Mouse (Mus musculus): Measurements from ENCODE around the gene Tsc22d3. TPM values are rescaled to one million over a fixed set of nuclear protein-coding genes. Genes with fewer than 3 reads are reported as not detected.

Tsc22d3 gene
- polyA plus RNA-seq, 1 experiment from 2014 or later, result 115 TPM

GRCm38 (mm10) chrX:140527231-140527630, 73.2 kb downstream of the Tsc22d3 start:
- 38% methylated on average over 6 of the region's 6 CpGs for WGBS
- Histone ChIP-seq H3K27me3 (peaks cover 54% of the 10 kb centered on the region), H3K9me3 (no peaks in the 10 kb centered on the region), H3K4me1 (replicated peaks) (no peaks in the 10 kb centered on the region; the same call in none of the 2 replicates), H3K27ac (no peak overlapping the region), H3K4me2 (no peak overlapping the region), H3K36me3 (no peaks in the 10 kb centered on the region), H3K4me3 (replicated peaks) (no peak overlapping the region), H3K9ac (replicated peaks) (no peak overlapping the region)
- ATAC-seq (ENCODE audit: insufficient number of reproducible peaks, insufficient read depth, low FRiP score, low TSS enrichment, low read depth), result no peak

GRCm38 (mm10) chrX:140526253-140526618, 74.2 kb downstream of the Tsc22d3 start:
- WGBS, result 85% methylated on average over 5 of the region's 5 CpGs
- H3K36me3 ChIP-seq, result no peaks in the 10 kb centered on the region
- H3K4me3 ChIP-seq (replicated peaks), result no peak overlapping the region
- no peak for ATAC-seq (ENCODE audit: insufficient number of reproducible peaks, insufficient read depth, low FRiP score, low TSS enrichment, low read depth)
- peaks cover 48% of the 10 kb centered on the region for H3K27me3 ChIP-seq
- H3K9me3 ChIP-seq, result no peaks in the 10 kb centered on the region
- no peak overlapping the region for H3K9ac ChIP-seq (replicated peaks)
- H3K27ac ChIP-seq, result no peak overlapping the region
- no peaks in the 10 kb centered on the region; the same call in none of the 2 replicates for H3K4me1 ChIP-seq (replicated peaks)
- no peak overlapping the region for H3K4me2 ChIP-seq

GRCm38 (mm10) chrX:140525604-140526252, 74.7 kb downstream of the Tsc22d3 start:
- no peak overlapping the region for H3K4me3 ChIP-seq (replicated peaks)
- no peak overlapping the region for H3K27ac ChIP-seq
- H3K36me3 ChIP-seq, result no peaks in the 10 kb centered on the region
- peaks cover 44% of the 10 kb centered on the region for H3K27me3 ChIP-seq
- no peak for ATAC-seq (ENCODE audit: insufficient number of reproducible peaks, insufficient read depth, low FRiP score, low TSS enrichment, low read depth)
- no peak overlapping the region for H3K4me2 ChIP-seq
- peaks cover under 1% of the 10 kb centered on the region for H3K4me1 ChIP-seq (replicated peaks)
- no peaks in the 10 kb centered on the region for H3K9me3 ChIP-seq
- no peak overlapping the region for H3K9ac ChIP-seq (replicated peaks)
- WGBS, result 90% methylated on average over 7 of the region's 7 CpGs

- Histone ChIP-seq H3K4me2 (no peak overlapping the region), H3K4me3 (replicated peaks) (no peak overlapping the region), H3K36me3 (no peaks in the 10 kb centered on the region), H3K4me1 (replicated peaks) (peaks cover 3% of the 10 kb centered on the region), H3K27ac (no peak overlapping the region), H3K27me3 (peaks cover 45% of the 10 kb centered on the region), H3K9ac (replicated peaks) (no peak overlapping the region), H3K9me3 (no peaks in the 10 kb centered on the region)
- ATAC-seq (ENCODE audit: insufficient number of reproducible peaks, insufficient read depth, low FRiP score, low TSS enrichment, low read depth), result no peak
- 84% methylated on average over 5 of the region's 5 CpGs for WGBS
These were observed 76.2 kb downstream of the Tsc22d3 start for GRCm38 (mm10) chrX:140524231-140524630.

- WGBS, result 41% methylated on average over 14 of the region's 14 CpGs
- peaks cover 51% of the 10 kb centered on the region for H3K27me3 ChIP-seq
These were observed 78.2 kb downstream of the Tsc22d3 start for GRCm38 (mm10) chrX:140522071-140522765.

GRCm38 (mm10) chrX:140520146-140521102, 80.0 kb downstream of the Tsc22d3 start:
- 18% methylated on average over 25 of the region's 25 CpGs for WGBS
- Histone ChIP-seq H3K4me1 (replicated peaks) (peaks cover 3% of the 10 kb centered on the region; the same call in 1 of the 2 replicates), H3K36me3 (no peaks in the 10 kb centered on the region), H3K9me3 (no peaks in the 10 kb centered on the region), H3K9ac (replicated peaks) (no peak overlapping the region), H3K27me3 (peaks cover 50% of the 10 kb centered on the region), H3K4me2 (peak overlapping the region; percentile 51), H3K4me3 (replicated peaks) (peak overlapping the region; percentile 16; the same call in 1 of the 2 replicates), H3K27ac (peak overlapping the region; percentile 75)
- peak; percentile 92 for ATAC-seq (ENCODE audit: insufficient number of reproducible peaks, insufficient read depth, low FRiP score, low TSS enrichment, low read depth)

More at GRCm38 (mm10) chrX:140522071-140522765, 78.2 kb downstream of the Tsc22d3 start:
- Histone ChIP-seq H3K36me3 (no peaks in the 10 kb centered on the region), H3K4me3 (replicated peaks) (no peak overlapping the region), H3K4me1 (replicated peaks) (peaks cover 3% of the 10 kb centered on the region; the same call in 1 of the 2 replicates), H3K4me2 (no peak overlapping the region), H3K9me3 (no peaks in the 10 kb centered on the region), H3K9ac (replicated peaks) (no peak overlapping the region), H3K27ac (no peak overlapping the region)
- ATAC-seq (ENCODE audit: insufficient number of reproducible peaks, insufficient read depth, low FRiP score, low TSS enrichment, low read depth), result no peak

GRCm38 (mm10) chrX:140518351-140518750, 82.1 kb downstream of the Tsc22d3 start:
- H3K36me3 ChIP-seq, result no peaks in the 10 kb centered on the region
- H3K9me3 ChIP-seq, result no peaks in the 10 kb centered on the region
- no peak overlapping the region for H3K27ac ChIP-seq
- peaks cover 59% of the 10 kb centered on the region for H3K27me3 ChIP-seq
- no peak overlapping the region for H3K9ac ChIP-seq (replicated peaks)
- H3K4me1 ChIP-seq (replicated peaks), result peaks cover 3% of the 10 kb centered on the region; the same call in 1 of the 2 replicates
- H3K4me2 ChIP-seq, result no peak overlapping the region
- 90% methylated on average over 8 of the region's 8 CpGs for WGBS
- no peak for ATAC-seq (ENCODE audit: insufficient number of reproducible peaks, insufficient read depth, low FRiP score, low TSS enrichment, low read depth)
- H3K4me3 ChIP-seq (replicated peaks), result no peak overlapping the region

GRCm38 (mm10) chrX:140513379-140513778, 87.1 kb downstream of the Tsc22d3 start:
- H3K4me3 ChIP-seq (replicated peaks), result no peak overlapping the region
- no peak overlapping the region for H3K27ac ChIP-seq
- 94% methylated on average over 2 of the region's 2 CpGs for WGBS
- peaks cover 10% of the 10 kb centered on the region; the same call in 1 of the 2 replicates for H3K4me1 ChIP-seq (replicated peaks)
- H3K27me3 ChIP-seq, result peaks cover 63% of the 10 kb centered on the region
- no peaks in the 10 kb centered on the region for H3K36me3 ChIP-seq
- H3K9me3 ChIP-seq, result no peaks in the 10 kb centered on the region
- no peak for ATAC-seq (ENCODE audit: insufficient number of reproducible peaks, insufficient read depth, low FRiP score, low TSS enrichment, low read depth)
- H3K9ac ChIP-seq (replicated peaks), result no peak overlapping the region
- H3K4me2 ChIP-seq, result no peak overlapping the region

- no peak for ATAC-seq (ENCODE audit: insufficient number of reproducible peaks, insufficient read depth, low FRiP score, low TSS enrichment, low read depth)
- Histone ChIP-seq H3K4me2 (no peak overlapping the region), H3K27me3 (peaks cover 63% of the 10 kb centered on the region), H3K4me3 (replicated peaks) (no peak overlapping the region), H3K9ac (replicated peaks) (no peak overlapping the region), H3K4me1 (replicated peaks) (peaks cover 10% of the 10 kb centered on the region; the same call in 1 of the 2 replicates), H3K36me3 (no peaks in the 10 kb centered on the region), H3K9me3 (no peaks in the 10 kb centered on the region), H3K27ac (no peak overlapping the region)
- 58% methylated on average over 7 of the region's 7 CpGs for WGBS
These were observed 88.5 kb downstream of the Tsc22d3 start for GRCm38 (mm10) chrX:140511687-140512651.
